Mouse (Mus musculus) spleen, postnatal 14 days (tissue): ENCODE measurements around the gene BC005537.
"Not testable (repeated sequence)": the region's sequence is repeated elsewhere in the genome, so short reads cannot be mapped to it uniquely, and the experiment has no call there.

Source experiments
- DNase-seq, 2 experiments: peaks; one replicate each; pipeline ENCODE4 v3.0.0; 2021 to 2022; ENCODE audit warnings: low spot score in 2 of 2

The BC005537 gene

GRCm38 (mm10) chr13:24799925-24800673, 1.4 kb upstream of the BC005537 start:
- DNase-seq, result peak; percentile 9 to 28

GRCm38 (mm10) chr13:24800674-24801307, 666 bp upstream of the BC005537 start:
- peak; percentile 93 to 98 for DNase-seq

DNA sequence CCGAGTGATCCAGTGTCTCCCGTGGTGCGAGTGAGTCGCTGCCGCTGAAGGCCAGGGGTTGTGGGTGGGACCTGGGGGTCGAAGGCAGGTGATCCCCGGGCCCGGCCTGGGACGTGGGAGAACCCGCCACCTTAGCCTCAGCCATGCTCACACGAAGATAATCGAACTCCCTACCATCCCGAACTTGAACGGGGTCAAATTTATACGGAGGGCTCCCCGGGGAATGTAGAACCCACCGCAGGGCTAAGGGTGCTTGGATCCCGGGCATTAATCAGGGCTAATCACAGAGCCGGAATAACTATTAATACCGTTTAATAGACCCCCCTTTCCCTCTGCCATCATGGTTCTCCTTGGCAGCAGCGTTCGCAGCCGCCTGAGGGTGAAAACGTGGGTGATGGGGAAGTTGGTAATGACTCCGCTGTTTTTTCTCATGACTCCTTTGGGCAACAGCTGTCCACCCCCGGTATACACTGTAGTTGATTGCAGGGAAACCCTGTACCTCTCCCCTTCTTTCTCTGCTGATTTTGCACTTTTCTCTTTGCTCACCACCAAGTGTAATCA, 754 bp downstream of the BC005537 start:
- peak; percentile 12 to 41 for DNase-seq

- DNase-seq, result no peak
These were observed 1.7 kb downstream of the BC005537 start for GRCm38 (mm10) chr13:24803196-24803595.

DNA sequence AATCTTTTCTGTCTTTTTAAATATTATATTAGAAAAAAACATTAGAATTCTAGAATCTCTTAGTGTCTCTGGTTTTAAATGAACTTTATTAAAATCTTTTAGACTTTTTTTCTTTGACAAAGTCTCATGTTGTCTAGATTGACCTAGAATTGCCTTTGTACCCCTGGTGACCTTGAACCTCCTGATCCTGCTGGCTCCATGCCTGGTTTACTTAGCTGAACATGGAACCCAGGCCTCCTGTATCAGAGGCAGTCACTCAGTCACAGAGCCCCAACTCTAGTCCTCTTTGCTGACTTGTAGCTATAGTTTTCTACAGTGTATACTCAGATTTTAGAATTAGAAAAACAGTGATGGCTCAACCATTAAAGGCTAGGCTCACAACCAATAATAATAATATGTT, 4.6 kb downstream of the BC005537 start:
- no peak for DNase-seq

DNA sequence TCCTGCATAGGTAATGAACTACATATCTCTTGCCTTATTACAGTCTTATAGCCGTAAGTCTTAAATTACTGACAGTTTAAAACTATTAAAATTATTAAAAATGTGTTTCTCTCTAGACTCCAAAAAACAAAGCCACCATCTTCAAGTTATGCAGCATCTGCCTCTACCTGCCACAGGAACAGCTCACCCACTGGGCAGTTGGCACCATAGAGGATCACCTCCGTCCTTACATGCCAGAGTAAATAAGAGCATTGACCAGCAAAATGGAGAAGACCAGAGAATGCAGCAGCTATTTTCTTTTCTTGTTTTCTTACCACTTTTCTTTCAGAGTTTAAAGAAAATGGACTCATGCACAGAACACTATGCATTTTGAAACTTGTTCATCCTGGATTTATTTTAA, 11.1 kb downstream of the BC005537 start:
- no peak for DNase-seq

- DNase-seq, result no peak
These were observed 13.2 kb downstream of the BC005537 start for GRCm38 (mm10) chr13:24814616-24815015.

DNA sequence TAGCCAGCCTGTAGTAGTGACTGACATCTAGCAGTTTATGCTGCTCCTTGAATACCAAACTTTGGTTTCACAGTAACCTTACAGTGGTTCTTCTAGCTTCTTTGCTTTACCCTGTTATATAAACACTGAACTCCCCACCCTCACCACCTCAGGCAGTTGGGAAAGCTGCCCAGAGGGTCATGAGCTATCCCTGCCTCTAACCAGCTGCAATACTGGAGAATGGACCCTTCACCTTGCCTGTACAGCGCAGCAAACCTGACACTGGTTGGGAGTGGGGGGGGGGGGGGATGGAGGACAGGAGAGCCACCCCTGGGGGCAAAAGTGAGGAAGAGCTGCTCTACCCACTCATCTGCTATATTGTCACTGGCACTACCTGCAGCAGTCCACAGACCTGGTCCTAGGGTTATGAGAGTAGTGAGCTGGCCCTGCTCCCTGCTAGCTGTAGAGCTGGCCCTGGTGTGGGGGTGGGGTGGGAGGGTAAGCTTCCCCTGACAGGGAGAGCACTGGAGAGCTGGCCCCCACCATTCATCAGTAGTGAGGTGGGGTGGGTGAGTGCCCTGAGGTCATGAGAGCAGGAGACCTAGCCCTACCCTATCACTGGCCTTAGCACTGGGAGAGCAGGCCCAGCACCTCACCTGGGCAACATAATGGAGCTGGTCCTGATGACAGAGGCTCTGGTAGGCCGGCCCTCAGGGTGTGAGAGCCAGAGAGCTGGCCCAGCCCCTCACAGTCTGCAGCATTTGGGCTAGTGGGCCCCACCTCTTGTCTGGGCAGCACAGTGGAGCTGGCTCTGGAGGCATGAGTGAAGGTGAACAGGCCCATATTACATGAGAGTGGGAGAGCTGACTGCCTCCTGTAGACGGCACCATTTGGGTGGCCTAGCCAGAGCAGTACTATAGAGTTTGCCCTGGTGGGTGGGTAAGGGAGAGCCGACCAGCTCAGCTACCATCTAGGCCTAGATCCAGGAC, 15.0 kb downstream of the BC005537 start:
- DNase-seq, result no peak

GRCm38 (mm10) chr13:24819931-24820330, 18.5 kb downstream of the BC005537 start:
- no peak for DNase-seq

- DNase-seq, result no peak
These were observed 21.3 kb downstream of the BC005537 start for GRCm38 (mm10) chr13:24822663-24823343.

GRCm38 (mm10) chr13:24824647-24825046, 23.2 kb downstream of the BC005537 start:
- DNase-seq, result no peak

DNA sequence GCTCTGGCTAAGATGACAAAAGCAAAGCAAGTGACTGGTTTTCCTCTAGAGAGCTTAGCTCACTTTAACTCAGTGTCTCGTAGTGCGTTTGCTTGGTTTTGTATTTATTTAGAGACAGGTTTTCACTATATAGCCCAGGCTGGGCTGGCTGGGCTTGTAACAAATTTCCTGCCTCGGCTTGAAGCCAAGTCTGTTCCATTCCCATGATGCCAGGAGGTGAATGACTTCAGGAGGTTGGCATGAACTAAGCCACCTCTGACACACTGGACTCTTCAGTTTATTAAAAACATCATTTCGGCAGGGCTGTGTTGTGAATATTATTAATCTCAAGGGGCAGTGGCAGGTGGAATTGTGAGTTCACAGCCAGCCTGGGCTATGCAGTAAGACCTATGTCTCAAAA, 24.1 kb downstream of the BC005537 start:
- DNase-seq, result no peak

DNA sequence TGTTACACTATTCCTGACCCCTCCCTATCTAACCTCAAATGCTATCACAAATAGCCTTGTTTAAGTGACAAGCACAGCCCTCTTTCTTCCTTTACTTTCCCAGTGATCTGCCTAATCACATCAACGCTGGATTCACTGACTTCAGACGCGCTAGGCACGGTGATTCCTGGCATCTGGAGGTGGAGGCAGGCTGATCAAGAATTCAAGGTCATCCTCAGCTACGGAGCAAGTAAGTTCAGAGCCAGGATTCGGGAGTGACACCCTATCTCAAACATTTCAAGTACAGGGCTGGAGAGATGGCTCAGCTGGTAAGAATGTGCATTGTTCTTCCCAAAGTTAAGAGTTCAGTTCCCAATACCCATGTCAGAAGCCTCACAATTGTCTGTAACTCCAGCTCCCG, 24.7 kb downstream of the BC005537 start:
- no peak for DNase-seq

DNA sequence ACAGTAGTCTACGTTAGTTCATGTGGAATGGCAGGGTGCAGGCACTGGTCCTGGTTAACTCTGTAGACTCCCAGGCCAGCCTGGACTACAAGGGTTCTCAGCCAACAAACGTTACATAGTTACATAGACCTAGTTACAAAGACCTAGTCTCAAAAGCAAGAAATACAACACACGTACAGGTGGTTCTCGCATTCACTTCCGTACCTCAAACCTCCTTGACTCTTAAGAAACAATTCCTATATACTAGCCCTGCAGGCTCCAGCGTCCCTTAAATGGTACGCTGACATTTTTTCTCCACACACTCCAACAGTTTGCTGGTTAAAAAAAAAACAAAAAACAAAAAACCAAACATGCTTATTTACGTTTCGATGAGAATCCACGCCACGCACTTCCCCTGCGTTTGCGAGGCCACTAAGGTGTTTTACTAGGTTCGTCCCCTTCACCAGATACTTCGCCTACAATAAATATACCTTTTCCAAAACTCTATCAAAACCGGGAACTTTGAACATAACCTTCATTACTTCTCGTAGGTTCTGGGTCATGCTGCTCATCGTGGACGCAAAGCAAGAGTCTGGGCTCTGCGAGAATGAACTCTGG, 29.4 kb downstream of the BC005537 start:
- no peak for DNase-seq

GRCm38 (mm10) chr13:24831353-24832130, 30.1 kb downstream of the BC005537 start, which contains the start of the genes Acot13 and Tdp2:
Acot13 (minus strand) TSS chr13:24831540.
Tdp2 (plus strand) TSS chr13:24831679.
- peak; percentile 89 for DNase-seq

- no peak for DNase-seq
These were observed 30.8 kb downstream of the BC005537 start for GRCm38 (mm10) chr13:24832131-24832810.

DNA sequence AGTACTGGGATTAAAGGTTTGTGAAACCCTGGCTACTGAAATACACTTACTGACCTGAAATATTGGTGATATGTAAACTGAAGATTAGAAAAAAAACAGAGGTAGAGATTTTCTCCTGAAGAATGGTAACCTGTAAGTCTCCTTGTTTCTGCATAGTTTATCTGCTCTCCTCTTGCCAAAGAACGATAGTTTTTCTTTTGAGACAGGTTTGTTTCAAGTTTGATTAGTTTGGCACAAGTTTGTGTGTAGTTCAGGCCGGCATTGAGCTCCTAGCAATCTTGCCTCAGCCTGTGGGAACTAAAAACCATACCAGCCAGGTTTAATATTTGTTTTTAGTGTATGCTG, 31.3 kb downstream of the BC005537 start:
- no peak for DNase-seq

DNA sequence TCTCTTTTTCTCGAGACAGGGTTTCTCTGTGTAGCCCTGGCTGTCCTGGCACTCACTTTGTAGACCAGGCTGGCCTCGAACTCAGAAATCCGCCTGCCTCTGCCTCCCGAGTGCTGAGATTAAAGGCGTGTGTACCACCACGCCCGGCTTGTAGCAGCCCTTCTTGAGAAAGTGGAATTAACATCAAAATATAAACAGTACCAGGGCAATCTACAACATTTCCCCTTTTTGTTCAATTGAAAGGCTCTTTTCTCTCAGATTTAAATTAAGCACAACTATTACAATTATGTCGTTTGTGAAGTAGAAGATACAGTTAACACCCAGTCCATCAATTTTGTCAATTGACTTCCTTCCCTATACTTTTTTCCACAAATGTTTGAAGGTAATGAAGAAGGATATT, 36.3 kb downstream of the BC005537 start:
- not testable (repeated sequence) for DNase-seq

DNA sequence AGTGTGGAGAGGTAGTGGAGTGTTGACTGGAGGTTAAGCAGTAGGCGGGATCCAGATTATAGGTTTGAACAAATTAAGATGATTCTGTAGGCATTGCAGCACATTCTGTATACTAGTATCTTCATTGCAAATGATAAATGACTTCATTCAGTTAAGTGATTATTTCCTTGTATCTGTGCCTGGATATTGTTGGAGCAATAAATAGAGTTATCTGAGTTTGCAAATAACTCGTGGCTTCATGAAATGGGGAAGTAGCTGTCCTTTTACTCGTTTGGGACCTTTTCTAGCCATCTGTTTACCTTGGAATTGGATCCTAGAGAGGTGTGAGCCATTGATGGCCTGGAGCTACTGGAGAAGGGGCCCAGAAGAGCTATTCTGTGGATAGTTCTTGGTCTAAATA, 38.4 kb downstream of the BC005537 start:
- DNase-seq, result no peak

GRCm38 (mm10) chr13:24841702-24842101, 40.2 kb downstream of the BC005537 start:
- no peak for DNase-seq
